Comparison of ENCODE assay signal across 9 mouse cellular contexts in genomic region chr19:25505360-25506196, GRCm38 (mm10). TPM values are rescaled to one million over a fixed set of nuclear protein-coding genes. Genes with fewer than 3 reads are reported as not detected.
DNase-seq lines count a peak whose midpoint lies in the region; ATAC-seq lines count a peak whose summit lies in the region.
"Had no signal": no experiment of that assay in that cellular context is flagged by ENCODE, and none has a peak within 500 bp of the region (broad histone marks: within the 10 kb centered on the region; RNA-seq: fewer than 3 reads in every experiment).

Dmrt1 (plus strand) TSS chr19:25505618.

- 0 out of 2 replicates have a peak within 1 kb of the TSS, but pooled peaks have one; percentile 6 for H3K9ac ChIP-seq in forebrain, embryonic 16.5 days (replicated peaks; ENCODE audit: low read depth, low read length)
- H3K9ac ChIP-seq in liver, embryonic 12.5 days: no peak within 1 kb of the TSS
- no peak within 1 kb of the TSS for H3K9ac ChIP-seq in stomach, embryonic 16.5 days (ENCODE audit: low read length)

- peak; percentile 13 for DNase-seq in cerebellum, postnatal 14 days
- DNase-seq in cerebellum, adult 9-11 months: no peak
- DNase-seq in ES-CJ7 (ENCODE audit: low read depth, low spot score): peak; percentile 63
- DNase-seq in cerebellum, adult 11-12 months: no peak
- no peak for DNase-seq in lung, postnatal 10 days

- H3K4me3 ChIP-seq in forebrain, embryonic 16.5 days (replicated peaks; ENCODE audit: low read length): peak within 1 kb of the TSS; percentile 31
- peak within 1 kb of the TSS; percentile 27 for H3K4me3 ChIP-seq in liver, embryonic 12.5 days
- peak within 1 kb of the TSS; percentile 18 for H3K4me3 ChIP-seq in stomach, embryonic 16.5 days (replicated peaks; ENCODE audit: low read length)

- WGBS in forebrain, embryonic 16.5 days: under 1% methylated on average over 64 of the region's 64 CpGs
- 3% methylated on average over 64 of the region's 64 CpGs for WGBS in liver, embryonic 12.5 days (ENCODE audit: insufficient replicate concordance)
- 1% methylated on average over 64 of the region's 64 CpGs for WGBS in stomach, embryonic 16.5 days

- peak; percentile 50 for ATAC-seq in forebrain, embryonic 16.5 days
- ATAC-seq in liver, embryonic 12.5 days: no peak
- no peak for ATAC-seq in stomach, embryonic 16.5 days (ENCODE audit: insufficient read depth, low FRiP score)

- H3K4me1 ChIP-seq in forebrain, embryonic 16.5 days (replicated peaks; ENCODE audit: control insufficient read depth, insufficient read depth, low read length): peaks cover 16% of the 10 kb centered on the region
- H3K4me1 ChIP-seq in liver, embryonic 12.5 days: peaks cover 6% of the 10 kb centered on the region; the same call in 1 of the 2 replicates
- H3K4me1 ChIP-seq in stomach, embryonic 16.5 days (ENCODE audit: control insufficient read depth, insufficient read depth, low read length): peaks cover 11% of the 10 kb centered on the region

- H3K4me2 ChIP-seq in forebrain, embryonic 16.5 days (ENCODE audit: low read length): peak within 1 kb of the TSS; percentile 51
- peak within 1 kb of the TSS; percentile 36 for H3K4me2 ChIP-seq in liver, embryonic 12.5 days
- H3K4me2 ChIP-seq in stomach, embryonic 16.5 days (ENCODE audit: low read depth, low read length): peak within 1 kb of the TSS; percentile 49

- no peak within 1 kb of the TSS for H3K27ac ChIP-seq in forebrain, embryonic 16.5 days (ENCODE audit: low read length)
- H3K27ac ChIP-seq in liver, embryonic 12.5 days: no peak within 1 kb of the TSS
- no peak within 1 kb of the TSS for H3K27ac ChIP-seq in stomach, embryonic 16.5 days (ENCODE audit: low read length)

- H3K36me3 ChIP-seq in forebrain, embryonic 16.5 days (ENCODE audit: control insufficient read depth, insufficient read depth): no peaks in the 10 kb centered on the region
- no peaks in the 10 kb centered on the region for H3K36me3 ChIP-seq in liver, embryonic 12.5 days
- no peaks in the 10 kb centered on the region for H3K36me3 ChIP-seq in stomach, embryonic 16.5 days (ENCODE audit: control insufficient read depth, insufficient read depth, low read length)

- H3K9me3 ChIP-seq in forebrain, embryonic 16.5 days (ENCODE audit: control insufficient read depth, low read length): no peaks in the 10 kb centered on the region
- no peaks in the 10 kb centered on the region for H3K9me3 ChIP-seq in liver, embryonic 12.5 days (replicated peaks)
- H3K9me3 ChIP-seq in stomach, embryonic 16.5 days (replicated peaks; ENCODE audit: control insufficient read depth, low read length): no peaks in the 10 kb centered on the region

- peaks cover 50% of the 10 kb centered on the region for H3K27me3 ChIP-seq in forebrain, embryonic 16.5 days (replicated peaks; ENCODE audit: control insufficient read depth, insufficient read depth, low read length)
- H3K27me3 ChIP-seq in liver, embryonic 12.5 days (replicated peaks): peaks cover 78% of the 10 kb centered on the region
- H3K27me3 ChIP-seq in stomach, embryonic 16.5 days (ENCODE audit: control insufficient read depth, insufficient read depth, low read length): peaks cover 65% of the 10 kb centered on the region

RNA-seq across cellular contexts. Expression of gene Dmrt1, which starts in this region (rescaled TPM):
- 0.14 TPM in 1 of 2 replicates, not detected in the other for polyA plus RNA-seq in forebrain, embryonic 16.5 days (2015; fragmentation: Nextera tagmentation; extraction: Ambion mirVana)
- 0.06 TPM in 1 of 2 replicates, not detected in the other for polyA plus RNA-seq in liver, embryonic 12.5 days (2016; fragmentation: Nextera tagmentation; extraction: Ambion mirVana)
- not detected in 2 replicates for polyA plus RNA-seq in stomach, embryonic 16.5 days (2015; fragmentation: Nextera tagmentation; extraction: Ambion mirVana)
- polyA plus RNA-seq: C2C12 had no signal

Comparison
In these comparisons a context has a peak if more than half of its experiments do, and no peak if none do; other contexts are left out.
1. DNase-seq: peak in cerebellum, postnatal 14 days (2 of 2) and ES-CJ7 (single experiment); none in cerebellum, adult 9-11 months (single experiment), cerebellum, adult 11-12 months (single experiment) and lung, postnatal 10 days (single experiment).
2. Peak in ATAC-seq, H3K4me3 ChIP-seq, H3K9ac ChIP-seq and H3K4me2 ChIP-seq in forebrain, embryonic 16.5 days; RNA of the gene not detected or under 1 TPM.
3. Peak in every context shown above with its lines, with median percentiles within 50 percentile points of each other: H3K4me2 ChIP-seq and H3K4me3 ChIP-seq.